10 mouse cellular contexts compared by ENCODE assay signal in the genomic region with DNA sequence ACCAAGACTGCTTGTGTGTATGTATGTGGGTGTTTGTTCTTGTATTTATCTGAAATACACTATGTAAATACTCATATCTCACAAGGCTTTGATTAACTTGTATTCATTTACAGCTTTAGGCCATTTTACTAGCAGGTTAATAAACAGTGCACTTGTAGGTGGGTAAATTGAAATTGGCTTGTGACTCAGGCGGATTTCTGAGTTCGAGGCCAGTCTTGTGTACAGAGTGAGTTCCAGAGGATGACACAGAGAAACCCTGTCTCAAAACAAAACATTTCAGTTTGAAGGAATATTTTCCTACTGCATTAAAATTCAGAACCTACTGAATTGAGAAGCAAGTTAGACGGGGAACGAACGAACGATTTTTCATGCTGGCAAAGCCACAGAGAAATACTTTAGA. TPM values are rescaled to one million over a fixed set of nuclear protein-coding genes. Genes with fewer than 3 reads are reported as not detected.
A peak's percentile ranks its signal among the peaks of the same experiment; 100 is the strongest.
DNase-seq lines count a peak whose midpoint lies in the region; ATAC-seq and TF ChIP-seq lines count a peak whose summit lies in the region.
"Had no signal": no experiment of that assay in that cellular context is flagged by ENCODE, and none has a peak within 500 bp of the region (broad histone marks: within the 10 kb centered on the region; RNA-seq: fewer than 3 reads in every experiment).

No protein-coding gene starts in this region.

- no peak for DNase-seq in lung, embryonic 14.5 days
- DNase-seq in lung, postnatal 10 days: no peak
- DNase-seq in urinary bladder, adult 18-20 months (ENCODE audit: low spot score in 2 of 2): no peak
- no peak for DNase-seq in layer of hippocampus, adult 18-20 months (ENCODE audit: low spot score in 2 of 2)
- no peak for DNase-seq in kidney, postnatal 36 days
- DNase-seq: cerebellum, adult 2 months; heart, postnatal 14 days had no signal

- peak overlapping the region; percentile 46 for H3K9ac ChIP-seq in lung, embryonic 14.5 days
- peak overlapping the region; percentile 52; the same call in 1 of the 2 replicates for H3K9ac ChIP-seq in forebrain, embryonic 13.5 days
- H3K9ac ChIP-seq in limb, embryonic 15.5 days: no peak overlapping the region
- no peak overlapping the region for H3K9ac ChIP-seq in stomach, embryonic 15.5 days

- no peak for TF ChIP-seq CTCF in lung, embryonic 14.5 days (IDR thresholded peaks at IDR 0.05; ENCODE audit: low read depth)

- no peak for ATAC-seq in lung, embryonic 14.5 days (ENCODE audit: insufficient read depth)
- no peak for ATAC-seq in forebrain, embryonic 13.5 days
- ATAC-seq in limb, embryonic 15.5 days (ENCODE audit: insufficient number of reproducible peaks, low FRiP score, low TSS enrichment, low read depth): no peak
- ATAC-seq in stomach, embryonic 15.5 days (ENCODE audit: insufficient read depth, low FRiP score, low read depth): no peak

- peak overlapping the region; percentile 71 for H3K4me2 ChIP-seq in lung, embryonic 14.5 days
- H3K4me2 ChIP-seq in forebrain, embryonic 13.5 days: peak overlapping the region; percentile 86
- peak overlapping the region; percentile 54; the same call in 1 of the 2 replicates for H3K4me2 ChIP-seq in limb, embryonic 15.5 days
- H3K4me2 ChIP-seq in stomach, embryonic 15.5 days: peak overlapping the region; percentile 64

- peak overlapping the region; percentile 92 for H3K4me3 ChIP-seq in lung, embryonic 14.5 days (ENCODE audit: low read depth, low read length)
- peak overlapping the region; percentile 89 for H3K4me3 ChIP-seq in forebrain, embryonic 13.5 days
- peak overlapping the region; percentile 14; the same call in 1 of the 2 replicates for H3K4me3 ChIP-seq in limb, embryonic 15.5 days
- peak overlapping the region; percentile 25 for H3K4me3 ChIP-seq in stomach, embryonic 15.5 days (replicated peaks)

- no peaks in the 10 kb centered on the region for H3K9me3 ChIP-seq in lung, embryonic 14.5 days (ENCODE audit: low read depth, low read length)
- H3K9me3 ChIP-seq in forebrain, embryonic 13.5 days (replicated peaks): no peaks in the 10 kb centered on the region
- no peaks in the 10 kb centered on the region for H3K9me3 ChIP-seq in limb, embryonic 15.5 days
- no peaks in the 10 kb centered on the region for H3K9me3 ChIP-seq in stomach, embryonic 15.5 days

- peaks cover 20% of the 10 kb centered on the region for H3K4me1 ChIP-seq in lung, embryonic 14.5 days (ENCODE audit: insufficient read depth)
- peaks cover 34% of the 10 kb centered on the region for H3K4me1 ChIP-seq in forebrain, embryonic 13.5 days
- peaks cover 20% of the 10 kb centered on the region for H3K4me1 ChIP-seq in limb, embryonic 15.5 days
- peaks cover 12% of the 10 kb centered on the region; the same call in 1 of the 2 replicates for H3K4me1 ChIP-seq in stomach, embryonic 15.5 days

- H3K27ac ChIP-seq in lung, embryonic 14.5 days (ENCODE audit: low read depth): no peak overlapping the region
- H3K27ac ChIP-seq in forebrain, embryonic 13.5 days: no peak overlapping the region
- no peak overlapping the region for H3K27ac ChIP-seq in limb, embryonic 15.5 days
- no peak overlapping the region for H3K27ac ChIP-seq in stomach, embryonic 15.5 days

- H3K27me3 ChIP-seq in lung, embryonic 14.5 days (ENCODE audit: insufficient read depth, low read length): no peaks in the 10 kb centered on the region
- H3K27me3 ChIP-seq in forebrain, embryonic 13.5 days: no peaks in the 10 kb centered on the region
- no peaks in the 10 kb centered on the region for H3K27me3 ChIP-seq in limb, embryonic 15.5 days
- H3K27me3 ChIP-seq in stomach, embryonic 15.5 days (replicated peaks): no peaks in the 10 kb centered on the region

- H3K36me3 ChIP-seq in lung, embryonic 14.5 days (ENCODE audit: insufficient read depth): peaks cover 6% of the 10 kb centered on the region; the same call in 1 of the 2 replicates
- no peaks in the 10 kb centered on the region for H3K36me3 ChIP-seq in forebrain, embryonic 13.5 days (ENCODE audit: poor library complexity, severe bottlenecking)
- H3K36me3 ChIP-seq in limb, embryonic 15.5 days: no peaks in the 10 kb centered on the region
- no peaks in the 10 kb centered on the region for H3K36me3 ChIP-seq in stomach, embryonic 15.5 days

- 60% methylated on average over 6 of the region's 6 CpGs for WGBS in lung, embryonic 14.5 days
- 67% methylated on average over 6 of the region's 6 CpGs for whole genome bisulfite sequencing in forebrain, embryonic 13.5 days
- 53% methylated on average over 6 of the region's 6 CpGs for WGBS in limb, embryonic 15.5 days
- 52% methylated on average over 6 of the region's 6 CpGs for WGBS in stomach, embryonic 15.5 days

RNA-seq across cellular contexts. Expression of gene Pum2, which starts 2.4 kb away (rescaled TPM):
- polyA plus RNA-seq in lung, embryonic 14.5 days (2014; fragmentation: Nextera tagmentation; extraction: Ambion mirVana): 64.2 and 64.5 TPM in 2 replicates
- 70.5 and 77.7 TPM in 2 replicates for polyA plus RNA-seq in forebrain, embryonic 13.5 days (2015; fragmentation: Nextera tagmentation; extraction: Ambion mirVana)
- 36.8 and 43.0 TPM in 2 replicates for polyA plus RNA-seq in limb, embryonic 15.5 days (2015; fragmentation: Nextera tagmentation; extraction: Ambion mirVana)
- polyA plus RNA-seq in stomach, embryonic 15.5 days (2015; fragmentation: Nextera tagmentation; extraction: Ambion mirVana): 39.3 and 41.7 TPM in 2 replicates
- total RNA-seq in layer of hippocampus, adult 18-20 months (2021): 100 to 1,000 TPM; 195 to 211 TPM

Comparison
In these comparisons a context has a peak if more than half of its experiments do, and no peak if none do; other contexts are left out.
1. H3K4me3 ChIP-seq: peak in every context shown above with its lines; median percentile 92 in lung, embryonic 14.5 days; 89 in forebrain, embryonic 13.5 days; 25 in stomach, embryonic 15.5 days; 14 in limb, embryonic 15.5 days.
2. H3K9ac ChIP-seq: peak in lung, embryonic 14.5 days (single experiment) and forebrain, embryonic 13.5 days (single experiment); none in limb, embryonic 15.5 days (single experiment) and stomach, embryonic 15.5 days (single experiment).
3. Peak in every context shown above with its lines, with median percentiles within 50 percentile points of each other: H3K4me2 ChIP-seq.